Mouse (Mus musculus) megakaryocyte-erythroid progenitor cell, adult 5-6 weeks (primary cell): ENCODE measurements around the gene Sdsl. TPM values are rescaled to one million over a fixed set of nuclear protein-coding genes. Genes with fewer than 3 reads are reported as not detected.

Experiments
- total RNA-seq, 2 experiments: library from RNA; stranded (forward) in 1 of 2; stranded (reverse) in 1 of 2; fragments of 200-1000, 215-1000 nt in 1 of 2; fragments of >200 nt in 1 of 2; fragmentation: Nextera tagmentation in 1 of 2; gene quantifications; 2 replicates each; pipeline ENCODE4 v1.2.3; 2014 to 2017

The Sdsl gene
- total RNA-seq, 2 experiments from 2014 or later: 67.3 to 72.1 TPM

Other genes with a start within 250 kb of the Sdsl start
- gene Lhx5, start 41.1 kb downstream of the Sdsl start, total RNA-seq (2014; fragmentation: Nextera tagmentation): not detected in 2 replicates
- not detected in 2 replicates for gene Lhx5, start 41.1 kb downstream of the Sdsl start, total RNA-seq (2017)
- not detected in 2 replicates for gene Sds, start 3.7 kb upstream of the Sdsl start, total RNA-seq (2014; fragmentation: Nextera tagmentation)
- not detected in 2 replicates for gene Sds, start 3.7 kb upstream of the Sdsl start, total RNA-seq (2017)
- gene Plbd2, start 30.8 kb upstream of the Sdsl start, total RNA-seq (2014; fragmentation: Nextera tagmentation): 13.6 and 20.8 TPM in 2 replicates
- 6.3 and 8.7 TPM in 2 replicates for gene Plbd2, start 30.8 kb upstream of the Sdsl start, total RNA-seq (2017)
- gene Slc8b1, start 38.4 kb upstream of the Sdsl start, total RNA-seq (2014; fragmentation: Nextera tagmentation): 0.35 and 1.6 TPM in 2 replicates
- 0.09 and 1.7 TPM in 2 replicates for gene Slc8b1, start 38.4 kb upstream of the Sdsl start, total RNA-seq (2017)
- 71.7 and 84.7 TPM in 2 replicates for gene Tpcn1, start 115.9 kb upstream of the Sdsl start, total RNA-seq (2014; fragmentation: Nextera tagmentation)
- 16.0 and 19.1 TPM in 2 replicates for gene Tpcn1, start 115.9 kb upstream of the Sdsl start, total RNA-seq (2017)
- gene Iqcd, start 116.2 kb upstream of the Sdsl start, total RNA-seq (2014; fragmentation: Nextera tagmentation): 6.4 and 9.0 TPM in 2 replicates
- 6.3 and 7.9 TPM in 2 replicates for gene Iqcd, start 116.2 kb upstream of the Sdsl start, total RNA-seq (2017)
- 9.9 and 11.8 TPM in 2 replicates for gene Rita1, start 139.8 kb upstream of the Sdsl start, total RNA-seq (2014; fragmentation: Nextera tagmentation)
- gene Rita1, start 139.8 kb upstream of the Sdsl start, total RNA-seq (2017): 5.5 and 6.9 TPM in 2 replicates
- 28.3 and 41.7 TPM in 2 replicates for gene Ddx54, start 139.9 kb upstream of the Sdsl start, total RNA-seq (2014; fragmentation: Nextera tagmentation)
- gene Ddx54, start 139.9 kb upstream of the Sdsl start, total RNA-seq (2017): 40.4 and 40.6 TPM in 2 replicates
- gene Cfap73, start 161.4 kb upstream of the Sdsl start, total RNA-seq (2014; fragmentation: Nextera tagmentation): not detected in 2 replicates
- not detected in 2 replicates for gene Cfap73, start 161.4 kb upstream of the Sdsl start, total RNA-seq (2017)
- gene Rasal1, start 176.0 kb upstream of the Sdsl start, total RNA-seq (2014; fragmentation: Nextera tagmentation): not detected in 2 replicates
- gene Rasal1, start 176.0 kb upstream of the Sdsl start, total RNA-seq (2017): not detected in 2 replicates
- 8.7 TPM in 1 of 2 replicates, not detected in the other for gene Dtx1, start 239.1 kb upstream of the Sdsl start, total RNA-seq (2014; fragmentation: Nextera tagmentation)
- 0.56 TPM in 1 of 2 replicates, not detected in the other for gene Dtx1, start 239.1 kb upstream of the Sdsl start, total RNA-seq (2017)